Mouse (Mus musculus) urinary bladder, postnatal 10 days (tissue): Measurements from ENCODE around the gene Myom3.

Experiments
- DNase-seq: peaks from one replicate; pipeline ENCODE4 v3.0.0; 2022; ENCODE audit warnings: low spot score

Myom3 gene

DNA sequence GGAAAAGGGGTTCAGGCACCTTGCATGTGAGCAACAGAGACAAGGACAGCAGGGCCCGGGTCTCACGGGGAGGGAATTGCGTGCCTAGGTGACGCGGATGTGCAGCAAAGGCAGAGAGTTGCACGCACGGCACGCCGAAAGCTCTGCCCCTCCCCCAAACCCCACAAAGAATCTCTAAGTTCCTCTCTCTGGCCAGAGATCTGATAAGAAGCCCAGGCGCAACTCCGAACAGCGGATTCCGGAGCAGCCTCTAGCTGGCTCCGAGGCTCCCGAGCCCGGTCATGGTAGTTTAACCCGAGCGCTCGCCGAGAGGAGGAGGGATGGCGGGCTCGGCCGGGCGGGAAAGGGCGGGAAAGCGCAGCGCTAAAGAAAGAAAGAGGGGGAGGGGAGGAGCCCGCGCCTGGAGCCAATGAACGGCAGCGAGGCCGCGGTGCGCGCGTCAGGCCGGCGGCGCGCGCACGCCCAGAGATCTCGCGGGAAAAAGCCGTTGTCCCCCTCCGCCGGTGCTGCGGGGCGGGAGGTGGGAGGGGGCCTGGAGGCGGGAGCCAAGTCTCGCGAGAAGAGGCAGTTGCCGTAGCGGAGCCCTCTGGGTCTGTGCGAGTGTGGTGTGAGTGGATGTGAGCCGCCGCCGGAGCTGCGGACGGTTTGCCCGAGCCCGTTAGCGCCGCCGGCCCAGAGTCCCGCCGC is 96.2 kb downstream of the Myom3 start, which contains the start of gene Srsf10:
TSS of gene Srsf10 (plus strand) at position 212 of the 687 bp plus-strand sequence.
- DNase-seq, result peak; percentile 89

GRCm38 (mm10) chr4:135856223-135857091 is 96.9 kb downstream of the Myom3 start:
- peak; percentile 37 for DNase-seq

DNA sequence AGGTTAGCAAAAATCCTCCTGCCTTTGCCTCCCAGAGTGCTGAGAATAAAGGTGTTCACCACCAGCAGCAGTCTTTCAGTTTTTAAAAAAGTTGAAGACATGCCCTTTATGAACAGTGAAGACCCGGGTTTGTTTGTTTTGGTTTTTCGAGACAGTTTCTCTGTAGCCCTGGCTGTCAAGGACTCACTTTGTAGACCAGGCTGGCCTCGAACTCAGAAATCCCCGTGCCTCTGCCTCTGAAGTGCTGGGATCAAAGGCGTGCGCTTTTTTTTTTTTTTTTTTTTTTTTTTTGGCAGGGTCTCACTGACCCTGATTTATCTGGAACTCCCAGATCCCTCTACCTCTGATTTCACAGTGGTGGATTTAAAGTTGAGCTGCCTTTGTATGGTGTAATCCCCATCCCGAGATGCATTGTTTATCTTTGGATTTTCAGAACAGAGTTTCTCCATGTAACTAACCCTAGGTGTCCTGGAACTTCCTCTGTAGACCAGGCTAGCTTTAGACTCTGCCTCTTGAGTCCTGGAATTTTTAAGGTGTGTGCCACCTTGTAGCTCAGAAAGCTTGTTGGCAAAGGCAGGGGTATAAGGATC is 98.2 kb downstream of the Myom3 start:
- DNase-seq, result no peak
